Comparison of ENCODE assay signal across 9 mouse cellular contexts in the genomic region with DNA sequence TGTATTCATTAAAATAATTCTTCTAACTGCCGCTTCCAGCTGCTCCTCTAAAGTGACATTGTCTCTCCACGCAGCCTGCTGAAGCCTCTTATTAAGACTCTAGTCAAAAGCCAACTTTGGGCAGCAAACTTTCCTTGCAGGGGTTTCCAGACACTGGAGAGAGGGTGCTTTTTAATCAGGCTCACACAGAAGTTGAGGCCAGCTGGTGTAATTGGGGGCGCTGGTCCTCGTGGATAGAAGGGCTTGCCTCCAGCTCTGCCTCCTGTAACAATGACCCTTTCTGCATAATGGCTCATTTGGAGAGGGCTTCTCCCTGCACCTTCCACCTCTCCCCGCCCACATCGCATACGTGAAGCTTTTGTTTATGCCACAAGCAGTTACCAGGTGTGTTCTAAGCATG.
A peak's percentile ranks its signal among the peaks of the same experiment; 100 is the strongest.
DNase-seq lines count a peak whose midpoint lies in the region; ATAC-seq lines count a peak whose summit lies in the region.
"Had no signal": no experiment of that assay in that cellular context is flagged by ENCODE, and none has a peak within 500 bp of the region (broad histone marks: within the 10 kb centered on the region; RNA-seq: fewer than 3 reads in every experiment).

No protein-coding gene starts in this region.

- H3K27me3 ChIP-seq in limb, embryonic 13.5 days: no peaks in the 10 kb centered on the region
- no peaks in the 10 kb centered on the region for H3K27me3 ChIP-seq in stomach, embryonic 16.5 days (ENCODE audit: control insufficient read depth, insufficient read depth, low read length)

- H3K4me3 ChIP-seq in limb, embryonic 13.5 days: no peak overlapping the region
- H3K4me3 ChIP-seq in stomach, embryonic 16.5 days (replicated peaks; ENCODE audit: low read length): no peak overlapping the region
- H3K4me3 ChIP-seq: heart, embryonic 10.5 days had no signal

- peak overlapping the region; percentile 94 for H3K27ac ChIP-seq in limb, embryonic 13.5 days
- peak overlapping the region; percentile 97 for H3K27ac ChIP-seq in stomach, embryonic 16.5 days (ENCODE audit: low read length)

- peak overlapping the region; percentile 44; the same call in 1 of the 2 replicates for H3K4me2 ChIP-seq in limb, embryonic 13.5 days (replicated peaks)
- no peak overlapping the region for H3K4me2 ChIP-seq in stomach, embryonic 16.5 days (ENCODE audit: low read depth, low read length)

- H3K4me1 ChIP-seq in limb, embryonic 13.5 days: peaks cover 49% of the 10 kb centered on the region
- peaks cover 29% of the 10 kb centered on the region for H3K4me1 ChIP-seq in stomach, embryonic 16.5 days (ENCODE audit: control insufficient read depth, insufficient read depth, low read length)

- peak; percentile 38; the same call in 1 of the 2 replicates for ATAC-seq in frontal cortex, adult (ENCODE audit: low TSS enrichment)
- ATAC-seq in limb, embryonic 13.5 days (ENCODE audit: low FRiP score, low read depth): no peak
- no peak for ATAC-seq in stomach, embryonic 16.5 days (ENCODE audit: insufficient read depth, low FRiP score)

- H3K36me3 ChIP-seq in limb, embryonic 13.5 days: no peaks in the 10 kb centered on the region
- H3K36me3 ChIP-seq in stomach, embryonic 16.5 days (ENCODE audit: control insufficient read depth, insufficient read depth, low read length): no peaks in the 10 kb centered on the region
- H3K36me3 ChIP-seq: heart, embryonic 10.5 days had no signal

- DNase-seq in frontal cortex, postnatal 14 days (ENCODE audit: low spot score in 2 of 2): no peak
- DNase-seq in retina, postnatal 1 day: peak; percentile 96
- DNase-seq in retina, embryonic 14.5 days (ENCODE audit: low spot score): no peak
- DNase-seq in MN1 (ENCODE audit: low spot score): no peak
- DNase-seq in kidney, adult 11 months: no peak

- H3K9ac ChIP-seq in limb, embryonic 13.5 days: no peak overlapping the region
- H3K9ac ChIP-seq in stomach, embryonic 16.5 days (ENCODE audit: low read length): no peak overlapping the region

- WGBS in limb, embryonic 13.5 days: 33% methylated on average over 7 of the region's 7 CpGs
- WGBS in stomach, embryonic 16.5 days: 39% methylated on average over 7 of the region's 7 CpGs

- no peaks in the 10 kb centered on the region for H3K9me3 ChIP-seq in limb, embryonic 13.5 days
- H3K9me3 ChIP-seq in stomach, embryonic 16.5 days (replicated peaks; ENCODE audit: control insufficient read depth, low read length): no peaks in the 10 kb centered on the region
- H3K9me3 ChIP-seq: heart, embryonic 10.5 days had no signal
